Mouse (Mus musculus): Measurements from ENCODE around the gene Tmem252. TPM values are rescaled to one million over a fixed set of nuclear protein-coding genes. Genes with fewer than 3 reads are reported as not detected.
A peak's percentile ranks its signal among the peaks of the same experiment; 100 is the strongest.
"Not testable (repeated sequence)": the region's sequence is repeated elsewhere in the genome, so short reads cannot be mapped to it uniquely, and the experiment has no call there.

The Tmem252 gene
- polyA plus RNA-seq, 1 experiment from 2014 or later: 3.3 TPM

DNA sequence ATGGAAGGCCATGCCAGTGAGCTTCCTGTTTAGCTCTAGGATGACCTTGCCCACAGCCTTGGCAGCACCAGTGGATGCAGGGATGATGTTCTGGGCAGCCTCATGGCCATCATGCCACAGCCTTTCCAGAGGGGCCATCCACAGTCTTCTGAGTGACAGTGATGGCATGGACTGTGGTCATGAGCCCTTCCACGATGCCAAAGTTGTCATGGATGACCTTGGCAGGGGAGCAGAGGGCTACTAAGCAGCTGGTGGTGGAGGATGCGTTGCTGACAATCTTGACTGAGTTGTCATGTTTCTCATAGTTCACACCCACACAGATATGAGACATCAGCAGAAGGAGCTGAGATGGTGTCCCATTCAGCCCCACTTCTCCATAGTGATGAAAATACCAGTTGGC, 18.9 kb downstream of the Tmem252 start:
- no peaks in the 10 kb centered on the region for H3K4me1 ChIP-seq (replicated peaks; ENCODE audit: control insufficient read depth, insufficient read depth, low read length)
- no peak for ATAC-seq (ENCODE audit: low read depth)
- H3K27me3 ChIP-seq (ENCODE audit: control insufficient read depth, insufficient read depth, low read depth, low read length): no peaks in the 10 kb centered on the region
- no peak overlapping the region for H3K4me3 ChIP-seq (ENCODE audit: low read length)
- H3K36me3 ChIP-seq (ENCODE audit: control insufficient read depth, insufficient read depth, low read length): no peaks in the 10 kb centered on the region
- no peak overlapping the region for H3K27ac ChIP-seq (ENCODE audit: low read length)
- H3K9ac ChIP-seq (ENCODE audit: low read length): no peak overlapping the region
- no peaks in the 10 kb centered on the region for H3K9me3 ChIP-seq (ENCODE audit: control insufficient read depth, low read length)
- 73% methylated on average over 2 of the region's 2 CpGs for WGBS
- H3K4me2 ChIP-seq (ENCODE audit: low read depth, low read length): no peak overlapping the region

DNA sequence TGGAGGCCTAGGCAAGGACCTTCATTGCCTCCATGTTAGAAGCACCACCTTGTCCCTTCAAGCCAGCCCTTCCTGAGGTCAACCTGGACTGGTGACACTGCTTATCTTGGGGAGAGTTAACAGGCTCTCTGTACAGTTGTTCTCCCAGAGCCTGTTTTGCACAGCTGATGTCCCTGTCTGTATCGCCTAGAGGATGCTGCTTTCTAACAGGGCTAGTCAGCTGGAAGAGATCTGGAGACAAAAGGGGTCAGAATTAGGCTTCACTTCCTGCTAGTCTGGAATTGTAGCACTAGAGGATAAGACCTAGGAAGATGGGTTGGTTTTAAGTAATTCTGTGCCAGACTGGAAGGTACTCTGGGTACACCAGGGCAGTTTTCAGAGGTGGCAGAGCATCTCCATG, 24.1 kb downstream of the Tmem252 start:
- Histone ChIP-seq H3K9ac (ENCODE audit: low read length) (no peak overlapping the region), H3K36me3 (ENCODE audit: control insufficient read depth, insufficient read depth, low read length) (no peaks in the 10 kb centered on the region), H3K4me2 (ENCODE audit: low read depth, low read length) (no peak overlapping the region), H3K4me3 (ENCODE audit: low read length) (no peak overlapping the region), H3K9me3 (ENCODE audit: control insufficient read depth, low read length) (no peaks in the 10 kb centered on the region), H3K27me3 (ENCODE audit: control insufficient read depth, insufficient read depth, low read depth, low read length) (no peaks in the 10 kb centered on the region), H3K4me1 (replicated peaks; ENCODE audit: control insufficient read depth, insufficient read depth, low read length) (peaks cover 14% of the 10 kb centered on the region), H3K27ac (ENCODE audit: low read length) (no peak overlapping the region)
- 69% methylated on average over 1 of the region's 1 CpGs for WGBS
- ATAC-seq (ENCODE audit: low read depth): no peak

DNA sequence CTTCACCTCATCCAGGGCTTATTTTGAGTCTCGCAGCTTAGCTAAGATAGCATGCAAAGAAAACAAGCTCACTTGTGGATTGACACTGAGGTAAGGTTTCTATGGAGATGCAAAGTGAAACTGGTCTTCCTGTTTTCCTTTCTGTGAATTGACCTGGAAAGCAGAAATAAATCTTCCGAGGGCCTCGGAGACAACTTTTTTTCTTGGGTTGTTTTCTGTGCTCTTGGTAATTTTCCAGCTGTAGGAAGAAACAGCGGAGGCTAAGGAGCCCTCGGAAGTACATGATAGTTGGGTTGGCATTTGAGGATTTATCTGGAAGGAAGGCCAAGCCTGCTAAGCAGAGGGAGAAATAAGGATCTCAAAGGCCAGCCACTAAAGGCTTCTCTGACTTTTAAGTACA, 24.8 kb downstream of the Tmem252 start:
- no peak for ATAC-seq (ENCODE audit: low read depth)
- 0 out of 2 replicates have a peak overlapping the region, but pooled peaks have one; percentile 13 for H3K27ac ChIP-seq (ENCODE audit: low read length)
- no peak overlapping the region for H3K9ac ChIP-seq (ENCODE audit: low read length)

DNA sequence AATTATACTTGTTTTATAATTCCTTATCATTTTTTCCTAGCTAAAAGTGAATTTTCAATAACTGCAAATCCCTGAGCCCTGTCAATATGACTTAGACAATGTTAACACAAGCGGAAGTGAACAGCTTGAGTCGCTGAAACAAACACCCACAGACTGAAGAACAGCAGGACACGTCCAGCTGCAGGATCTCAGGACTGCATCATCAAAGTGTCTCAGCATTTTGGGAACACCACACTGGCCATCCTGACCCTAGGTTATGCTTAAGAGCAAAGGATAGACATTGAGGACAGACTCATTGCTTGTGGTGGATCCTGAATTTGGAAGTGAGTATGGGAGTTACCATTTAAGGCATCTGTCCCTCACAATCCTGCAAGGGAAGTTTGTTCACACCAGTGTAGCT, 25.4 kb downstream of the Tmem252 start:
- H3K9ac ChIP-seq (ENCODE audit: low read length): no peak overlapping the region
- no peaks in the 10 kb centered on the region for H3K36me3 ChIP-seq (ENCODE audit: control insufficient read depth, insufficient read depth, low read length)
- ATAC-seq (ENCODE audit: low read depth): peak; percentile 72
- H3K27ac ChIP-seq (ENCODE audit: low read length): no peak overlapping the region
- H3K4me3 ChIP-seq (ENCODE audit: low read length): no peak overlapping the region
- no peaks in the 10 kb centered on the region for H3K9me3 ChIP-seq (ENCODE audit: control insufficient read depth, low read length)
- no peak overlapping the region for H3K4me2 ChIP-seq (ENCODE audit: low read depth, low read length)
- no peaks in the 10 kb centered on the region for H3K27me3 ChIP-seq (ENCODE audit: control insufficient read depth, insufficient read depth, low read depth, low read length)
- 49% methylated on average over 3 of the region's 3 CpGs for WGBS
- H3K4me1 ChIP-seq (replicated peaks; ENCODE audit: control insufficient read depth, insufficient read depth, low read length): peaks cover 15% of the 10 kb centered on the region

More for the DNA sequence above, 24.8 kb downstream of the Tmem252 start:
- Histone ChIP-seq H3K4me1 (replicated peaks; ENCODE audit: control insufficient read depth, insufficient read depth, low read length) (peaks cover 15% of the 10 kb centered on the region), H3K4me3 (ENCODE audit: low read length) (no peak overlapping the region), H3K9me3 (ENCODE audit: control insufficient read depth, low read length) (no peaks in the 10 kb centered on the region), H3K36me3 (ENCODE audit: control insufficient read depth, insufficient read depth, low read length) (no peaks in the 10 kb centered on the region), H3K4me2 (ENCODE audit: low read depth, low read length) (no peak overlapping the region), H3K27me3 (ENCODE audit: control insufficient read depth, insufficient read depth, low read depth, low read length) (no peaks in the 10 kb centered on the region)
- 36% methylated on average over 5 of the region's 5 CpGs for WGBS

DNA sequence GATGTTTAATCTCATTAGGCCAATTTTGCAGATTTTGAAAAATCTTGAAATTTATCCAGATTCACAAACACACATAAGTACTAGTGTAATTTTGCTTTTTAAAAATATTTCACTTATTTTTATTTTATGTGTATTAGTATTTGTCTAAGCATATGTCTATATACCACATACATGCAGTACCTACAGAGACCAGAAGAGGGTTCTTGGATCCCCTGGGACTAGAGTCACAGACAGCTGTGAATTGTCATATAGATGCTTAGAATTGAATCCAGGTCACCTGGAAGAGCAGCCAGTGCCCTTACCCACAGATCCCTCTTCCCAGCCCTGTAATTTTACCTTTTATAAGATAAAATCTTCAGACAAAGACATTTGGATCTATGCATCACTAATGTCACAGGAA, 26.1 kb downstream of the Tmem252 start:
- peaks cover 20% of the 10 kb centered on the region for H3K4me1 ChIP-seq (replicated peaks; ENCODE audit: control insufficient read depth, insufficient read depth, low read length)
- H3K27ac ChIP-seq (ENCODE audit: low read length): no peak overlapping the region
- no peaks in the 10 kb centered on the region for H3K27me3 ChIP-seq (ENCODE audit: control insufficient read depth, insufficient read depth, low read depth, low read length)
- H3K4me3 ChIP-seq (ENCODE audit: low read length): no peak overlapping the region
- H3K36me3 ChIP-seq (ENCODE audit: control insufficient read depth, insufficient read depth, low read length): no peaks in the 10 kb centered on the region
- ATAC-seq (ENCODE audit: low read depth): no peak
- no peaks in the 10 kb centered on the region for H3K9me3 ChIP-seq (ENCODE audit: control insufficient read depth, low read length)
- no peak overlapping the region for H3K4me2 ChIP-seq (ENCODE audit: low read depth, low read length)
- no peak overlapping the region for H3K9ac ChIP-seq (ENCODE audit: low read length)

DNA sequence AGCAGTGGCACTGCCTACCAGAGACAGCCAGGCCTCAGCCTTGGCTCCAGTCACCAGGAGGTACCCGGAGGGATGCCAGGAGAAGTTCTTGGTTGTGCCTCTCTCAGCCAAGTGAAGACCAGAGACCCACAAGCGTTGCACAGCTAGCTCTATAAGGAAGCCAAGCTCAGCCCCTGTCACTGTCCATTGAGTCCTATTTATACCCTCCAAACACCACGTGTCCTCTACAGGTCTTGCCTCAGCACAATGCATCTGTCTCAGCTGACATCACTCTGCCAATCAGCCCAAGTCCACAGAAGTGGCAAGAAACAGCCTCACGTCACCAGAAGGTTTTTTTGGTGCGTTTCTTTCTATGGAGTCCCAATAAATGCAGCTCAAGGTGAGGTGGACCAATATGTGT, 26.9 kb downstream of the Tmem252 start:
- H3K27ac ChIP-seq (ENCODE audit: low read length): no peak overlapping the region
- H3K4me3 ChIP-seq (ENCODE audit: low read length): no peak overlapping the region
- ATAC-seq (ENCODE audit: low read depth): no peak
- H3K4me1 ChIP-seq (replicated peaks; ENCODE audit: control insufficient read depth, insufficient read depth, low read length): peaks cover 20% of the 10 kb centered on the region
- H3K27me3 ChIP-seq (ENCODE audit: control insufficient read depth, insufficient read depth, low read depth, low read length): no peaks in the 10 kb centered on the region
- H3K9me3 ChIP-seq (ENCODE audit: control insufficient read depth, low read length): no peaks in the 10 kb centered on the region
- H3K4me2 ChIP-seq (ENCODE audit: low read depth, low read length): no peak overlapping the region
- no peaks in the 10 kb centered on the region for H3K36me3 ChIP-seq (ENCODE audit: control insufficient read depth, insufficient read depth, low read length)
- no peak overlapping the region for H3K9ac ChIP-seq (ENCODE audit: low read length)
- 82% methylated on average over 5 of the region's 5 CpGs for WGBS

DNA sequence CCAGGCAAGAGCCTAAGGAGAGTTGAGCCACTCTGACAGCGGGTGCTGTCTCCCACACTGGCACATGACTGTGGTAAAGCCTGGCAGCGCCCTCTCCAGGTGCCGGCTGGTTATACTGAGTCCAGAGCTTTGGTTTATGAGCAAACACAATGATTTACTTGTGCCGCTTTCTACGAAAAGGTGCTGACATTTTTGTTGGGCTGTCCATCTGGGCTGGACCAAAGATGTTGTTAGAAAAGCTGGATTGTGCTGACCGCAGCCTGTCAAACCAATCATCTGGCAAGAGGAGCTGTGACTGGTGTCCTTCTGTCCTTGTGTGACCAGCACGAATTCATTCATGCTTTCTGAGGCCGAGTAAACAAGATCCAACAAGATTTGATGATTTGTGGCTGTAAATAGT, 27.9 kb downstream of the Tmem252 start:
- Histone ChIP-seq H3K27ac (ENCODE audit: low read length) (no peak overlapping the region), H3K27me3 (ENCODE audit: control insufficient read depth, insufficient read depth, low read depth, low read length) (no peaks in the 10 kb centered on the region), H3K4me2 (ENCODE audit: low read depth, low read length) (no peak overlapping the region), H3K9ac (ENCODE audit: low read length) (no peak overlapping the region), H3K36me3 (ENCODE audit: control insufficient read depth, insufficient read depth, low read length) (no peaks in the 10 kb centered on the region), H3K4me3 (ENCODE audit: low read length) (no peak overlapping the region), H3K4me1 (replicated peaks; ENCODE audit: control insufficient read depth, insufficient read depth, low read length) (peaks cover 22% of the 10 kb centered on the region), H3K9me3 (ENCODE audit: control insufficient read depth, low read length) (no peaks in the 10 kb centered on the region)
- 58% methylated on average over 8 of the region's 8 CpGs for WGBS
- no peak for ATAC-seq (ENCODE audit: low read depth)

DNA sequence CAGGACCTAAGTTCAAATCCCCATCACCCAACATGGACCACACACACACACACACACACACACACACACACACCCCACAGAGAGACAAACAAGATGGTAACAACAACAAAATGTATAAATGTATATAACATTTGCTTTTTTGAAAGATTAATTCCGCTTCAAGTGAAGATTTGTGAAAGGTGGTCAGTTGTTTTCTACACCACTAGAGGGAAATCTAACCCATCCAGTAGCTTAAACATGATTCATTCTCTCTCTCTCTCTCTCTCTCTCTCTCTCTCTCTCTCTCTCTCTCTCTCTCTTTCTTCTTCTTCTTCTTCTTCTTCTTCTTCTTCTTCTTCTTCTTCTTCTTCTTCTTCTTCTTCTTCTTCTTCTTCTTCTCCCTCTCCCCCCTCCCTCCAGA, 29.4 kb downstream of the Tmem252 start:
- not testable (repeated sequence) for H3K4me3 ChIP-seq (ENCODE audit: low read length); H3K9me3 ChIP-seq (ENCODE audit: control insufficient read depth, low read length); H3K36me3 ChIP-seq (ENCODE audit: control insufficient read depth, insufficient read depth, low read length); H3K9ac ChIP-seq (ENCODE audit: low read length); ATAC-seq (ENCODE audit: low read depth); H3K27me3 ChIP-seq (ENCODE audit: control insufficient read depth, insufficient read depth, low read depth, low read length); H3K4me2 ChIP-seq (ENCODE audit: low read depth, low read length); H3K27ac ChIP-seq (ENCODE audit: low read length)
- WGBS: 65% methylated on average over 1 of the region's 1 CpGs
- H3K4me1 ChIP-seq (replicated peaks; ENCODE audit: control insufficient read depth, insufficient read depth, low read length): peaks cover 28% of the 10 kb centered on the region

DNA sequence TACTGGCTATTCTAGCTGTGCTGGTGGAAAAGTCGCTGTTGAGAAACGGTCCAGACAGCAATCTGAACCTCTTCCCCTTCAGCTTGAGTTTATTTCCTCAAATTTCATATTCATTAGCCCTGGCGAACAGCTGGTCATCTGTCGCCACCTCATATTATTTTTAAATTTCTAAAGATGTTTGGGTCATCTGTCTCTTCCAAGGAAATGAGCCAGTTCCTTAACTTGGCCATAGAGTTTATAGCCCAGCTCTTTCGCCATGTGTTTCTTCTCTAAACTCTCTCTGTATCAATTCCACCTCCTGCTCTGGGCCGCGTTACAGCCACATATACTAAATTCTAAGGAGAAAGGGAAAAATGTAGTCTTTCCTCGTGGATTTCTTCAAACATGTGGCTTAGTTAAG, 29.9 kb downstream of the Tmem252 start:
- 37% methylated on average over 8 of the region's 8 CpGs for WGBS
- H3K4me1 ChIP-seq (replicated peaks; ENCODE audit: control insufficient read depth, insufficient read depth, low read length): peaks cover 25% of the 10 kb centered on the region
- H3K4me2 ChIP-seq (ENCODE audit: low read depth, low read length): no peak overlapping the region
- no peaks in the 10 kb centered on the region for H3K36me3 ChIP-seq (ENCODE audit: control insufficient read depth, insufficient read depth, low read length)
- H3K9me3 ChIP-seq (ENCODE audit: control insufficient read depth, low read length): no peaks in the 10 kb centered on the region
- H3K4me3 ChIP-seq (ENCODE audit: low read length): no peak overlapping the region
- no peaks in the 10 kb centered on the region for H3K27me3 ChIP-seq (ENCODE audit: control insufficient read depth, insufficient read depth, low read depth, low read length)
- H3K9ac ChIP-seq (ENCODE audit: low read length): no peak overlapping the region
- no peak overlapping the region for H3K27ac ChIP-seq (ENCODE audit: low read length)
- ATAC-seq (ENCODE audit: low read depth): peak; percentile 86

DNA sequence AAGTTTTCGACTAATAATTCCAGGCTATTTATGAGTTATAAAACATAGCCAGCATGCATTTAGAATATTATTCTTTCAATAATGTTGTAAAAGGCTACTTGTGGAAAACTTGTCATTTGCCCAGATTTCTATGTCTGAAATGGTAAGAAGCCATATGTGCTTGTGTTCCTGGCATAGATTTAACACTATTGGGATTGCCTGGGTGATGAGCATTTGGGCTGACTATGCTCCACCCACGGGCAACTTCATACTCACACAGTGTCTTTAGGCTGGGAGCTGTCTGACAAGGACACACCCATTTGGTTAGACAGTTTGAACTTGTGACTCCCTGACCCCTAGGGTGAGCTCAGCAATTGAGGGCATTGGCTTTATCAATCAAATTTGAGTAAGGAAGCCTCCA, 30.5 kb downstream of the Tmem252 start:
- no peak for ATAC-seq (ENCODE audit: low read depth)
- H3K36me3 ChIP-seq (ENCODE audit: control insufficient read depth, insufficient read depth, low read length): no peaks in the 10 kb centered on the region
- no peaks in the 10 kb centered on the region for H3K27me3 ChIP-seq (ENCODE audit: control insufficient read depth, insufficient read depth, low read depth, low read length)
- H3K27ac ChIP-seq (ENCODE audit: low read length): peak overlapping the region; percentile 48; the same call in 1 of the 2 replicates
- no peak overlapping the region for H3K4me3 ChIP-seq (ENCODE audit: low read length)
- WGBS: 49% methylated on average over 2 of the region's 2 CpGs
- H3K9ac ChIP-seq (ENCODE audit: low read length): no peak overlapping the region
- peaks cover 22% of the 10 kb centered on the region for H3K4me1 ChIP-seq (replicated peaks; ENCODE audit: control insufficient read depth, insufficient read depth, low read length)
- no peaks in the 10 kb centered on the region for H3K9me3 ChIP-seq (ENCODE audit: control insufficient read depth, low read length)
- no peak overlapping the region for H3K4me2 ChIP-seq (ENCODE audit: low read depth, low read length)

Measured in lung, embryonic 16.5 days (tissue).